Mouse (Mus musculus): ENCODE results near the gene Tmeff2. TPM values are rescaled to one million over a fixed set of nuclear protein-coding genes. Genes with fewer than 3 reads are reported as not detected.

Gene Tmeff2
- total RNA-seq, 2 experiments from 2014 or later = 0.67 to 0.81 TPM

- DNase-seq = no peak
- intact Hi-C loops (cut with DNase I) = no loop called here
Observed at GRCm38 (mm10) chr1:50979358-50980081, 79.1 kb downstream of the Tmeff2 start.

- DNase-seq = no peak
- intact Hi-C loops (cut with DNase I) = no loop called here
Observed at GRCm38 (mm10) chr1:50980591-50980990, 80.1 kb downstream of the Tmeff2 start.

GRCm38 (mm10) chr1:50981151-50981828 lies 80.8 kb downstream of the Tmeff2 start:
- DNase-seq = no peak
- intact Hi-C loops (cut with DNase I) = no loop called here

- DNase-seq = no peak
- intact Hi-C loops (cut with DNase I) = no loop called here
Observed at GRCm38 (mm10) chr1:50990661-50991060, 90.2 kb downstream of the Tmeff2 start.

GRCm38 (mm10) chr1:50994505-50994904 lies 94.1 kb downstream of the Tmeff2 start:
- intact Hi-C loops (cut with DNase I) = no loop called here
- DNase-seq = no peak

- no peak for DNase-seq
Observed at GRCm38 (mm10) chr1:50999793-51000192, 99.3 kb downstream of the Tmeff2 start.

GRCm38 (mm10) chr1:51008344-51008743 lies 107.9 kb downstream of the Tmeff2 start:
- no peak for DNase-seq
- intact Hi-C loops (cut with DNase I) = no loop called here

More at GRCm38 (mm10) chr1:50999793-51000192, 99.3 kb downstream of the Tmeff2 start:
- intact Hi-C loops (cut with DNase I) = no loop called here

GRCm38 (mm10) chr1:51040249-51040648 lies 139.8 kb downstream of the Tmeff2 start:
- no peak for DNase-seq
- intact Hi-C loops (cut with DNase I) = no loop called here

- DNase-seq = no peak
- intact Hi-C loops (cut with DNase I) = no loop called here
Observed at GRCm38 (mm10) chr1:51044810-51045209, 144.4 kb downstream of the Tmeff2 start.

- intact Hi-C loops (cut with DNase I) = no loop called here
Observed at GRCm38 (mm10) chr1:51064549-51064948, 164.1 kb downstream of the Tmeff2 start.

GRCm38 (mm10) chr1:51065652-51066051 lies 165.2 kb downstream of the Tmeff2 start:
- intact Hi-C loops (cut with DNase I) = no loop called here
- no peak for DNase-seq

More at GRCm38 (mm10) chr1:51064549-51064948, 164.1 kb downstream of the Tmeff2 start:
- no peak for DNase-seq

- intact Hi-C loops (cut with DNase I) = no loop called here
- no peak for DNase-seq
Observed at GRCm38 (mm10) chr1:51068814-51069213, 168.4 kb downstream of the Tmeff2 start.

- DNase-seq = no peak
- intact Hi-C loops (cut with DNase I) = no loop called here
Observed at GRCm38 (mm10) chr1:51069288-51069687, 168.8 kb downstream of the Tmeff2 start.

- DNase-seq = no peak
- intact Hi-C loops (cut with DNase I) = no loop called here
Observed at GRCm38 (mm10) chr1:51074076-51074475, 173.6 kb downstream of the Tmeff2 start.

- DNase-seq = no peak
- intact Hi-C loops (cut with DNase I) = no loop called here
Observed at GRCm38 (mm10) chr1:51075785-51076771, 175.6 kb downstream of the Tmeff2 start.

- intact Hi-C loops (cut with DNase I) = no loop called here
- no peak for DNase-seq
Observed at GRCm38 (mm10) chr1:51088921-51089320, 188.5 kb downstream of the Tmeff2 start.

GRCm38 (mm10) chr1:51089803-51090202 lies 189.4 kb downstream of the Tmeff2 start:
- no peak for DNase-seq
- intact Hi-C loops (cut with DNase I) = no loop called here

- intact Hi-C loops (cut with DNase I) = no loop called here
- DNase-seq = no peak
Observed at GRCm38 (mm10) chr1:51090212-51090761, 189.8 kb downstream of the Tmeff2 start.

- DNase-seq = no peak
- intact Hi-C loops (cut with DNase I) = no loop called here
Observed at GRCm38 (mm10) chr1:51094713-51095112, 194.3 kb downstream of the Tmeff2 start.

- intact Hi-C loops (cut with DNase I) = no loop called here
- no peak for DNase-seq
Observed at GRCm38 (mm10) chr1:51096848-51097598, 196.6 kb downstream of the Tmeff2 start.

All from heart, postnatal 10 days (tissue).